Mouse (Mus musculus) hindbrain, postnatal 0 days (tissue): ENCODE measurements at regions not wholly inside any gene's neighbourhood (a gene's known extent, or its start where the extent isn't known, plus 50 kb on each side); places are given as distances from the start of the nearest gene placed in this dataset.

Experiments
- ATAC-seq: fragments of 200-750 bp; cut with Nextera tagmentation; 2 replicates; pipeline ENCODE4 v1.8.0; 2017; ENCODE audit warnings: mild to moderate bottlenecking, moderate TSS enrichment, moderate library complexity
- DNase-seq: peaks from one replicate; pipeline ENCODE4 v3.0.0-alpha.2; 2015; ENCODE audit warnings: low spot score
- H3K27ac ChIP-seq: fragments of 300-500 bp; sonication (generic); 2 replicates; pipeline ENCODE4 v1.5.1; 2014; ENCODE audit warnings: mild to moderate bottlenecking
- H3K27me3 ChIP-seq: fragments of 300-500 bp; sonication (generic); 2 replicates; pipeline ENCODE4 v1.6.1; 2014; ENCODE audit warnings: low read length, mixed read lengths; ENCODE audit not compliant: insufficient read depth
- H3K36me3 ChIP-seq: fragments of 300-500 bp; sonication (generic); 2 replicates; pipeline ENCODE4 v1.6.1; 2014; ENCODE audit warnings: low read length, mixed read lengths; ENCODE audit not compliant: insufficient read depth
- H3K4me1 ChIP-seq: fragments of 300-500 bp; sonication (generic); 2 replicates; pipeline ENCODE4 v1.6.1; 2014; ENCODE audit warnings: antibody characterized with exemption, low read length, mixed read lengths; ENCODE audit not compliant: insufficient read depth
- H3K4me2 ChIP-seq: fragments of 300-500 bp; sonication (generic); 2 replicates; pipeline ENCODE4 v1.6.1; 2014; ENCODE audit warnings: low read depth, mild to moderate bottlenecking, low read length, moderate library complexity, mixed read lengths
- H3K4me3 ChIP-seq: fragments of 300-500 bp; sonication (generic); 2 replicates; pipeline ENCODE4 v1.5.1; 2014; ENCODE audit warnings: low read length
- H3K9ac ChIP-seq: fragments of 300-500 bp; sonication (generic); replicated peaks from 2 replicates; pipeline ENCODE4 v1.6.1; 2014; ENCODE audit warnings: mild to moderate bottlenecking, low read length, moderate library complexity, mixed read lengths
- H3K9me3 ChIP-seq: fragments of 300-500 bp; sonication (generic); 2 replicates; pipeline ENCODE4 v1.6.1; 2016; ENCODE audit warnings: low read length, mixed read lengths
- CTCF ChIP-seq: IDR thresholded peaks from 2 replicates; pipeline ENCODE4 v1.5.1; 2016; ENCODE audit warnings: antibody characterized with exemption, control low read depth, low read depth
- WGBS: fragments of 180-500 bp; shearing (Covaris S2); extraction: QIAGEN DNeasy Blood & Tissue Kit; methylation state at CpG from one replicate; pipeline ENCODE4 v1.1.7; 2014; 5-methylcytosine and 5-hydroxymethylcytosine counted together

DNA sequence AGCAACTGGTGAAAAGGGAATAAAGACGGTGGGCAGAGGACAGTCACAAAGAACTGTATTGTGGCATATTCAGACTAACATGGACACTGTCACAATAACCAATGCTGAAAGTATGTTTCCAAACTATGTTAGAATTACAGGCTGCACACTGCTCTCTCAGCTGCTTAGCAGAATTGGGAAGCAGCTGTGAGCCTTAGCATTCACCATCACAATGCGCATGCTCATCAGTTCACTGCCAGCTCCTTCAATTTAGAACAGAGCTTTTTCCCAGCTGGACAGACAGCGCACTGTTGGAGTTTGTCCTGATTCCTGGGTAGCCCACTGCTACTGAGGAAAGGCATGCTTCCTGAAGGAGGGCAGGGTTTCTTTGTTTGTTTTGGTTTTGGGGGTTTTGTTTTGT is 2735.2 kb upstream of the Gm6569 start:
- Histone ChIP-seq H3K9ac (no peak overlapping the region), H3K36me3 (no peaks in the 10 kb centered on the region), H3K4me3 (no peak overlapping the region), H3K27ac (no peak overlapping the region), H3K27me3 (no peaks in the 10 kb centered on the region), H3K9me3 (no peaks in the 10 kb centered on the region), H3K4me2 (no peak overlapping the region), H3K4me1 (no peaks in the 10 kb centered on the region)
- ATAC-seq (0 out of 2 replicates have a peak, but pooled peaks have one; percentile 45), DNase-seq (peak; percentile 64)
- no peak for TF ChIP-seq CTCF
- WGBS, result 34% methylated on average over 3 of the region's 3 CpGs

GRCm38 (mm10) chr15:71129802-71130201 is 2704.6 kb upstream of the Gm6569 start:
- no peak for TF ChIP-seq CTCF
- no peaks in the 10 kb centered on the region for H3K36me3 ChIP-seq
- no peaks in the 10 kb centered on the region for H3K4me1 ChIP-seq
- no peaks in the 10 kb centered on the region for H3K9me3 ChIP-seq
- H3K27me3 ChIP-seq, result no peaks in the 10 kb centered on the region
- DNase-seq (no peak), ATAC-seq (no peak)
- H3K9ac ChIP-seq, result no peak overlapping the region
- H3K4me3 ChIP-seq, result no peak overlapping the region
- H3K27ac ChIP-seq, result no peak overlapping the region
- no peak overlapping the region for H3K4me2 ChIP-seq

- DNase-seq, result peak; percentile 32
- WGBS, result 59% methylated on average over 2 of the region's 2 CpGs
- no peak for ATAC-seq
- no peak overlapping the region for H3K4me3 ChIP-seq
- H3K4me2 ChIP-seq, result no peak overlapping the region
- no peak overlapping the region for H3K9ac ChIP-seq
- TF ChIP-seq CTCF, result no peak
- H3K27ac ChIP-seq, result no peak overlapping the region
- H3K4me1 ChIP-seq, result no peaks in the 10 kb centered on the region
- no peaks in the 10 kb centered on the region for H3K27me3 ChIP-seq
- no peaks in the 10 kb centered on the region for H3K9me3 ChIP-seq
- no peaks in the 10 kb centered on the region for H3K36me3 ChIP-seq
Measured at GRCm38 (mm10) chr15:71157680-71158079, 2676.7 kb upstream of the Gm6569 start.

GRCm38 (mm10) chr15:71162097-71162496 is 2672.3 kb upstream of the Gm6569 start:
- no peaks in the 10 kb centered on the region for H3K9me3 ChIP-seq
- H3K9ac ChIP-seq, result no peak overlapping the region
- ATAC-seq (no peak), DNase-seq (no peak)
- no peak overlapping the region for H3K4me2 ChIP-seq
- H3K4me3 ChIP-seq, result no peak overlapping the region
- H3K27me3 ChIP-seq, result no peaks in the 10 kb centered on the region
- no peaks in the 10 kb centered on the region for H3K4me1 ChIP-seq
- no peak overlapping the region for H3K27ac ChIP-seq
- no peak for TF ChIP-seq CTCF
- H3K36me3 ChIP-seq, result no peaks in the 10 kb centered on the region

- Histone ChIP-seq H3K4me1 (no peaks in the 10 kb centered on the region), H3K27me3 (no peaks in the 10 kb centered on the region), H3K36me3 (no peaks in the 10 kb centered on the region), H3K4me2 (no peak overlapping the region), H3K4me3 (no peak overlapping the region), H3K9me3 (no peaks in the 10 kb centered on the region), H3K27ac (no peak overlapping the region), H3K9ac (no peak overlapping the region)
- ATAC-seq (peak; percentile 67; the same call in 1 of the 2 replicates), DNase-seq (peak; percentile 67)
- TF ChIP-seq CTCF, result peak; percentile 74
- 40% methylated on average over 11 of the region's 11 CpGs for WGBS
Measured at GRCm38 (mm10) chr15:71195011-71195739, 2639.2 kb upstream of the Gm6569 start.

DNA sequence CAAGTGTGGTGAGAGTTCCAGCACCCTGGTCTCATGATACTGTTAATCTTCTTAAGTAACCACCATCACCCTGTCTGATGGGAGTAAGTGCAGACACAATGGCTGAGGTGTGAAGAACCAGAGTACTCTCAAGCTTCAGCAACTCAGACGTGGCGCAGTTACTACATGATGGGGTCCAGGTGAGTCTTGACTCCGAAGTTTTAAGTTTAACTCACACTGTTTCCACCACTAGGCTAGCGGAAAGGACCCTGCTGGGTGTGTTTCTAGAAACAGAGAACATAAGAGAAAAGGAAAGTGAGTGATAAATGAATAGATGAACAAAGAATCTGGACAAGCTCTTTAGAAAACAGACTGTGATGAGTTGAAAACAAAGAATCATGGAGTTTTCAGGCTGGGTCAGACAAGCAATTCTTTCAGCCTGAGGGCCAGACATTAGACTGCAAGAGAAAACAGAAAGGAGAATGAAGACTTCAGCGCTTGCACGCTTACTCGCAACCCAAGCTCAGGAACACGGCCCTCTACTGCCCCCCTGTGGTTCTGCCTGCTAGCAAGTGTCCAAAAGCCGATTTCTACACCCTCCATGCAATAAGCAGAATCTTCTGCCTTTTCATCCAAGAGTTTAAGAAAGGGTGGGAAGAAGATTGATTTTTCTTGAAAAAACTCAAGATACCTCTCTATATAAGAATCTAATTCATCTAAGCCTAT is 2593.6 kb upstream of the Gm6569 start:
- no peaks in the 10 kb centered on the region for H3K36me3 ChIP-seq
- WGBS, result 34% methylated on average over 9 of the region's 9 CpGs
- H3K4me1 ChIP-seq, result no peaks in the 10 kb centered on the region
- no peak overlapping the region for H3K4me3 ChIP-seq
- ATAC-seq (peak; percentile 78), DNase-seq (peak; percentile 93)
- no peaks in the 10 kb centered on the region for H3K27me3 ChIP-seq
- no peak overlapping the region for H3K9ac ChIP-seq
- H3K4me2 ChIP-seq, result no peak overlapping the region
- no peaks in the 10 kb centered on the region for H3K9me3 ChIP-seq
- TF ChIP-seq CTCF, result peak; percentile 88
- H3K27ac ChIP-seq, result no peak overlapping the region

DNA sequence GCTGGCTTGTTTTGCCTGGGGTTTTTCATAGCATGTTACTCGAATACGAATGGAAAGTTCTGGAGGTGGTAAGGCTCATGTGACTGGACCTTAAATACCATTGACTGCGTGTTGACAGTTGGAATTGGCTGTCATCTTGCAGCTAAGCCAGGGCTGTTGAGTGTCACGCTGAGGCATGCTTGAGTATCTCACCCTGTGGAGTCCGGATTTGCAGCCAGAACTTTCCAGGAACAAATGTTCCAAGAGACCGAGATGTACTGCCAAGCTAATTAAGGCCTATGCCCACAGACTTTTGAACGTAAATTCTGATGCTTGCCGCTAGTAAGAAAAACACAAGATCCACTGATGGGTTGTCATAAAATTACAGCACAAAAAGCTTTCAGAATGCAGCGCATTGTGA is 2590.8 kb upstream of the Gm6569 start:
- no peak for ATAC-seq
- peak; percentile 21 for DNase-seq

More for the DNA sequence above, 2590.8 kb upstream of the Gm6569 start:
- Histone ChIP-seq H3K4me1 (no peaks in the 10 kb centered on the region), H3K36me3 (no peaks in the 10 kb centered on the region), H3K9ac (no peak overlapping the region), H3K4me2 (no peak overlapping the region), H3K27me3 (no peaks in the 10 kb centered on the region), H3K4me3 (no peak overlapping the region), H3K9me3 (no peaks in the 10 kb centered on the region), H3K27ac (no peak overlapping the region)
- no peak for TF ChIP-seq CTCF
- 59% methylated on average over 9 of the region's 9 CpGs for WGBS
